Mouse (Mus musculus): ENCODE results near the gene Nsf.
A peak's percentile ranks its signal among the peaks of the same experiment; 100 is the strongest.
"Not testable (repeated sequence)": the region's sequence is repeated elsewhere in the genome, so short reads cannot be mapped to it uniquely, and the experiment has no call there.

Nsf gene

GRCm38 (mm10) chr11:103890337-103891186 lies 63.3 kb downstream of the Nsf start:
- peak; percentile 28 for DNase-seq

GRCm38 (mm10) chr11:103887724-103888410 lies 66.0 kb downstream of the Nsf start:
- no peak for DNase-seq

DNA sequence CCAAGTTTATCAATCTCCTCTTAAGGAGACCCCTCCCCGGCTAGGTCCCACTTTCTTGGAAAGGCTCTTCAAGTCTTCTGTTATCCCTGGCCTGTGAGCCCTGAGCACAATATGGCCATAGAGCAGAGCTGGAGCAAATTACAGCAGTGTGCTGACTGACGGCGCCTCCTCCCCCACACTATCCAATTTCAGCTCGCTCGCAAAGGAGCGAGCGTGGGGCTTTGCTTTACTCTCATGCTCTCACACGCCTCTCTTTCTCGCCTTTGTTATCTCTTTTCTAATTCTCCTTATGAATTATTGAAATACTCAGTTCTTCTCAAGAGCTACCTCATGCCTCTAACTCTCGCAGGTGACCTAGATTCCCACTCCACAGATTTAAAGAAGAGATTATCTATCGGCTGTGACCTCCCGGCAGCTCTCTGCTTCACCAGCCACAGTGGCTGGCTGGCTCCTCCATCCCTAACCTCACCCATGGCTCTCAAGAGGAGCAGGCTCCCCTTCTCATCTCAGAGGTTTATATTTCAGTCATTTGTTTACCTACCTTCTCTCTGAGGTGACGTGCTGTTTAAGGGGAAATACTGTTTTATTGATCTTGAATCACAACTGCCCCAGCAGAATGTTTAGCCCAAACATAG lies 69.0 kb downstream of the Nsf start:
- peak; percentile 24 for DNase-seq

- no peak for DNase-seq
Measured at GRCm38 (mm10) chr11:103883793-103884192, 70.1 kb downstream of the Nsf start.

- DNase-seq, result not testable (repeated sequence)
Measured at GRCm38 (mm10) chr11:103879476-103879875, 74.4 kb downstream of the Nsf start.

- no peak for DNase-seq
Measured at GRCm38 (mm10) chr11:103878441-103878840, 75.4 kb downstream of the Nsf start.

GRCm38 (mm10) chr11:103870352-103870751 lies 83.5 kb downstream of the Nsf start:
- DNase-seq, result no peak

- DNase-seq, result no peak
Measured at GRCm38 (mm10) chr11:103867702-103868101, 86.2 kb downstream of the Nsf start.

DNA sequence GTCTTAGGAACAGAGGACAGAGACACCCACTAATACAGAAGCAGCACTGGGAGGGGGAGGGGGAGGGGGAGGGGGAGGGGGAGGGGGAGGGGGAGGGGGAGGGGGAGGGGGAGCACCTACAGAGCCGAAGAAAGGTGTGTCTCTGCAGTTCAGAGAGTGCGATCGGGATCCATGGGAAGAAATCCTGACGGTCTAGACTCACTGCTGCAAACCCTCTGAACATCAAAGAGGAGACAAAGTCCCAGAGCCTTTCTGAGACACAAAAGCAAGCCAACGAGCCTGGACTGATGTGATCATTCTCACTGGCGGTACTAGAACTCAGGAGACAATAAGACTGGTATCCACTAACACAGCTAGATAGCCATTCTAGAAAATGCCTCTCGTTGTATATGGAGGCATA lies 88.5 kb downstream of the Nsf start:
- DNase-seq, result no peak

DNA sequence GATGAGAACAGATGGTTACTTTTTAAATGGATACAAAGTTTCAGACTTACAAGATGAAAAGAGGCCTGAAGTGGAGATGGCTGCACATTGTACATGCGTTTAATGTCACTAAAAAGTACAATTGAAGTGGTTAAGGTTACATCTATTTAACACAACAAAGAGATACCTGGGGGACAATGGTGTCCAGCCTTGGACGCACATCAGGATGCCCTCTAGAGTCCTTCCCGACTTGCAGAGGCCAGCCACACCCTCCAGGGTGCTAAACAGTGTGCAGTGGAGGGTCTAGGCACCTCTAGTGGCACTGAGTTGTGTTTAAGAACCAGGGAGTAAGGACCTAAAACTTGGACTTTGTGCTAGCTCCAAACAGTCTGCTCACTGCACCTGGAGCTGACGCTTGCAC lies 89.4 kb downstream of the Nsf start:
- no peak for DNase-seq

- DNase-seq, result no peak
Measured at GRCm38 (mm10) chr11:103862951-103863350, 90.9 kb downstream of the Nsf start.

- no peak for DNase-seq
Measured at GRCm38 (mm10) chr11:103859933-103860610, 93.8 kb downstream of the Nsf start.

- no peak for DNase-seq
Measured at GRCm38 (mm10) chr11:103858760-103859159, 95.1 kb downstream of the Nsf start.

DNA sequence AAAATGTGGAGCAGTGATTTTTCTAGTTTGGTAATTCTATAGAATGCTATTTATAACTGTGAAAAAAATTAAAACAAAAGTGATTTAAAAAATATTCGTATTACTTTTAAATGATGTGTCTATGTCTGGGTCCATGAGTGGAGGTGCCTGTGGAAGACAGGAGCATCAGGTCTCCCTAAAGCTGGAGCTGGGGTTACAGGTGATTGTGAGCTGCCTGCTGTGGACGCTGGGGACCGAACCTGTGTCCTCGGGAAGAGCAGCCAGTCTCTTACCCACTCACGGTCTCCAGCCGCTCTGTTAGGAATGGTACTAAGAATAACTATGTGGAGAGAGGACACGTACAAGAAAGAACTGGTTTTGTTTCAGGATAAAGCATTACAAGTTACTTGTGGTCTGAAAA lies 97.2 kb downstream of the Nsf start:
- no peak for DNase-seq

GRCm38 (mm10) chr11:103854294-103854693 lies 99.6 kb downstream of the Nsf start:
- DNase-seq, result no peak

DNA sequence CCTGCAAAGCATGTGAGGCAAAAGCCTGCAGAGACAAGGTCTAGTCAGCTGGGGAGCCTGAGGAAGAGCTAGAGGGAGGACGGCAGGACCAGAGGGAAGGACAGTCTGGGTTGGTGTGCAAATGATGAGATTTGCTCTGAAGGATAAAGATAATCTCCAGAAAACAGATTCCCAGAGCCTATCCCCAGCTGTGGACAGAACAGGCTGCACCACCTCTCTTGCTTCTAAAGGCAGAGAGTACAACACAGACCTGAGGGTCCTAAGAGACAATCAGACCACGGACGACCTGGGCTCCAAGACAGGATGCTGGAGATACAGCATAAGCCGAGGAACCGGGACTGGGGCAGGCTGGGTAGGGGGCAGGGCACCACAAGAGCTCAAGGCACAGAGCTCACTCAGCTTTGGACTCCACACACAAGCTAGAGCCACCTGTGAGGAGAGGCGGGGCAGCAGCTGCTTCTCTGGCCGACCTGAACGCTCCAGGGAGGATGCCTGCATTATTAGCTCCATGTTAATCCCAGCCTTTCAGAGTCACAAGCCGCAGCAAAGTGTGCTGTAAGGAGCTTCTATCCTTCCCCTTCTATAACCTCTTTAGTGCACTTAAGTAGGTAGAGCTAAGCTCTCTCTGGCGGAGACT lies 100.5 kb downstream of the Nsf start:
- no peak for DNase-seq

GRCm38 (mm10) chr11:103852590-103853283 lies 101.1 kb downstream of the Nsf start:
- DNase-seq, result no peak

GRCm38 (mm10) chr11:103848287-103848686 lies 105.6 kb downstream of the Nsf start:
- no peak for DNase-seq

DNA sequence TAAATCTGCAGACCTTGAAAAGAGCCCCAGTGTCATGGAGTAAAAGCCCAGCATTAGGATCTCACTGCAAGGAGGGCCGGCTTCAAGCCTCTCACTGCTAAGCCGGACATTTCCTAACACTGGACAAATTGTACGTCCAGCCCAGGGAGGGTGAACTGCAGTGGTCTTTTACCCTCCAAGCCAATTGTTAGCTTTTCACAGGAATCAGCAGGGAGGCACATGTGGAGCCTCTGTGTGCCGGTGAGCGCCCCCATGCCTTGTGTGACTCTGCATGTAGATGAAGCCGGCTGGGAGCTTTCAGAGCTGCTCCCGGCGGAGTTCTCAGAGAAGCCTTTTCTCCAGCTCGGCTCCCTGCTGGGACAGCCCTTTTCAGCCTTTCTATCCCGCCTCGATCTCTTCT lies 113.0 kb downstream of the Nsf start:
- DNase-seq, result no peak

- no peak for DNase-seq
Measured at GRCm38 (mm10) chr11:103838955-103839354, 114.9 kb downstream of the Nsf start.

- no peak for DNase-seq
Measured at GRCm38 (mm10) chr11:103832331-103832730, 121.5 kb downstream of the Nsf start.

- no peak for DNase-seq
Measured at GRCm38 (mm10) chr11:103831766-103832165, 122.1 kb downstream of the Nsf start.

All from right cerebral cortex, postnatal 25 days (tissue).